Mouse (Mus musculus) heart, postnatal 0 days (tissue): Measurements from ENCODE around the gene P4ha2.

Experiments used
- CTCF ChIP-seq: IDR thresholded peaks from 2 replicates; pipeline ENCODE4 v1.5.1; 2016; ENCODE audit warnings: antibody characterized with exemption, control low read depth, low read depth
- EP300 ChIP-seq: IDR thresholded peaks from 2 replicates; pipeline ENCODE4 v1.6.1; 2016; ENCODE audit warnings: antibody characterized with exemption, low read depth

DNA sequence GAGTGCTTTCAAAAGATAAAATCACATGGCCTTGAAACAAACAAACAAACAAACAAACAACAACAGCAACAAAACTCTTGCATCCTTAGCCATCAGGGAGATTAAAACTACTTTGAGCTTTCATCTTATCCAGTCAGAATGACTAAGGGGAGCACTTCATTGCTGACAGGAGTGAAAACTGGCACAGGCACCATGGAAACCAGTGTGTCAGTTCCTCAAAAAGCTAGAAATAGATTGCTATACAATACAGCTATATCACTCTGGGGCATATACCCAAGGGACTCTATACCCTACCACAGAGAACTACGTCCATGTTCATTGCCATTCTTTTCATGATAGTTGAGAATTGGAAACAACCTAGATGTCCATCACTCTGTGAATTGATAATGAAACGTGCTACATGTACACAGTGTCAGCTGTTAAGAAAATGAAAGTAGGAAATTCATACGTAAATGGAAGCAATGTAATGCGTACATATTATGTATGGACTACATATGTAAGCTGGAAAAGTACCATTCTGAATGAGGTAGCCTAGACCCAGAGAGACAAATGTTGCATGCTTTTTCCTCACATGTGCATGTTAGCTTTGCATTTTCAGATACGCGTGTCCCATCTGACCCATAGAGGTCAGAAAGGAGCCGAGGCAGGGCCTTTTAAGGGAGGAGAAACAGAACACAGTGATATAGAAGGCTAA is 11.5 kb upstream of the P4ha2 start:
- TF ChIP-seq CTCF, result no peak
- TF ChIP-seq EP300, result no peak
